Mouse (Mus musculus) left cerebral cortex, adult 18-20 months (tissue): Measurements from ENCODE around the gene Sowahc. TPM values are rescaled to one million over a fixed set of nuclear protein-coding genes. Genes with fewer than 3 reads are reported as not detected.

Experiments
- DNase-seq, 2 experiments: peaks; one replicate each; pipeline ENCODE4 v3.0.0; 2021 to 2022; ENCODE audit warnings: low spot score in 2 of 2, mixed read lengths in 1 of 2
- long read RNA-seq, 2 experiments: library from polyadenylated mRNA; stranded (forward); transcript quantifications; one replicate each; pipeline ENCODE4 v2.0.0; 2021
- total RNA-seq, 2 experiments: library from RNA; stranded (reverse); gene quantifications; 2 replicates each; pipeline ENCODE4 v1.2.3; 2021

Gene Sowahc
- total RNA-seq: 1 to 10 TPM; 6.9 to 7.8 TPM
- long read RNA-seq, experiment 1, full-length matches to known transcripts: 5 of 5 reads
- long read RNA-seq, experiment 1, partial matches to known transcripts: 0 of 5 reads
- long read RNA-seq, experiment 1, other reads (novel, unspliced or antisense): 0 of 5 reads
- long read RNA-seq, experiment 2, full-length matches to known transcripts: 2 of 2 reads
- long read RNA-seq, experiment 2, partial matches to known transcripts: 0 of 2 reads
- long read RNA-seq, experiment 2, other reads (novel, unspliced or antisense): 0 of 2 reads

DNA sequence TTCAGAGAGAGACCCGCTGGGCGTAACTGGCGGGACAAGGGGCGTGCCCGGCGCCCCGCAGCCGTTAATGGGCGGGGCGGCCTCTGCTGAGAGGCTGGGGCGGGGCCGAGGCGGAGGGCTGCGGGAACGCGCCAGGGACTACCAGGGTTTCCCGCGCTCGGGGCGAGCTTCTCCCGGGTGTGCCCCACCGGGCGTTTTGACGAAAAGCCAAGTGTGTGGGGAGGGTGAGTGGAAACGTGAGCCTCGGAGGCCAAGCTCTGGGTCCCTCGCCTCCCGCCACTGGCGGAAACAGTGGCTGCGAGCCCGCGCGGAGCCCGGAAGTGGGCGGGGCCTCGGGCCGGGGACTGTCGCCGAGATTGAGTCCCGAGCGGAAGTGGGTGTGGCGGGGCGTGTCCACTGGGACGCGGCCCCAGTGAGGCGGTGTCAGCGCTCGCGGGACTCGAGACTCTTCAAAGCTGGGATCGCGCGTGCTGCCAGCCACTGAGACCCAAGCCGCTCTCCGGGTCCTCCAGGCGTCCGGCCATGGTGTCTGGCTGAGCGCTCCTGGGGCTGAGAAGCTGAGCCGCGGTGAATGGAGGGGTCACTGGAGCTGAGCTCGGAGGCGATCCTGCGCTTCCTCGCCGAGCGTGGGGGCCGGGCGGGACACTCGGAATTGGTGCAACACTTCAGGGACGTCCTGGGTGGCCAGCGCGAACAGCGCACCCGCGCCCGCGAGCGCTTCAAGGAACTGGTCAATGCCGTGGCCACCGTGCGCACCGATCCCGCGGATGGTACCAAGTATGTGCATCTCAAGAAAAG is at the start of gene Sowahc, which contains the start of gene Sept10:
Sowahc (plus strand) TSS at position 481 of the 798 bp plus-strand sequence.
Sept10 (minus strand) TSS at position 375 of the 798 bp plus-strand sequence.
- peak; percentile 96 to 98 for DNase-seq

DNA sequence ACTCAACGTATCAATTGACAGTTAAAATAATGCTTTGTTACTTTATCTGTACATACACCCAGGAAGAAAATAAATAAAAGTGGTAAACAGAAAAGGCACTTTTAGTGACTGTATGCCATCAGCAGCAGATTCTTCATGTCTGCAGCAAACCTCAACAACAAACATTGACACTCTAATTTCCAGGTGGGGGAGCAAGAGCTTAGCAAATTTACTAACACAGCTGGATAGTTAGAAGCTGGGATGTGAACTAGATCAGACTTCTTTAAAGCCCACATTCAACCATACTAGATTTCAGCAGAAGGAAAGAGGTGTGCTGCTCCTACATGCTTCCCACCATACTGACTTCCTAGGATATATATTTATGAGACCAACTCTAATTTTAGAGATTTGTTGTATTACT is 49.2 kb upstream of the Sowahc start:
- no peak for DNase-seq

DNA sequence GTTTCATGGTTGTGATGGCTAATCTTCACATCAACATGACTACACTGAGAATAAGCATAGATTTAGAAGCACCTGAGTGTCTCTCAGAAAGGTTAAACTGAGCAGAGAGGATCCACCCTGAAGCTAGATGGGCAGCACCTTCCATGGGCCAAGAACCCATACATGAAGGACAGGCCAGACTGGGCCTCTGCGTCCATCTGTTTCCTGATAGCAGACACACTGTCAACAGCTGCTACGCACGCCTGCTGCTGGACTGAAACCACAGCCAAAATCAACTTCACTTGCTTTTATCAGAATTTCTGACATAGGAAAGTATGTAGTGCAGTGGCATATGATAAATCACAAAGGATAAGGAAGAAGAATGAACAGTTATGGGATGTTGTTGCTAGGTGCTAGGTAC is 42.1 kb upstream of the Sowahc start:
- no peak for DNase-seq

DNA sequence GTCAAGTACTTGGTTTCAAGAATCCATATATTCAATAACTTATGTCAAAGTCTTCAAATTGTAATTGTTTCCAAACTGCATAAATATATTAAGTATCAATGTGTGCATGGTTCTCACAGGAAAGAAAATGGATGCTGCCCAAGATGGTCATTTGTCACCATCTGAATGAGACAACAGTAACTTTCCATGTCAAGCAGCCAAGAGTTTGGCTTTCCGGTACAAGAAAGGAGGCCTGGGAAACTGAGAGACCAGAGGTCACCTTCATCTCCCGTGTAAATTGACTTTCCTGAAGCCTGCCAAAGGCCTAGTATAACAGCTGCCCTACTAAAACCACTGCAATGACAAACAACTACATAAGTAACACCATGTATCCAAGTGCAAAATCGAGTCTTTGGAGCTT is 39.4 kb upstream of the Sowahc start:
- DNase-seq: no peak

DNA sequence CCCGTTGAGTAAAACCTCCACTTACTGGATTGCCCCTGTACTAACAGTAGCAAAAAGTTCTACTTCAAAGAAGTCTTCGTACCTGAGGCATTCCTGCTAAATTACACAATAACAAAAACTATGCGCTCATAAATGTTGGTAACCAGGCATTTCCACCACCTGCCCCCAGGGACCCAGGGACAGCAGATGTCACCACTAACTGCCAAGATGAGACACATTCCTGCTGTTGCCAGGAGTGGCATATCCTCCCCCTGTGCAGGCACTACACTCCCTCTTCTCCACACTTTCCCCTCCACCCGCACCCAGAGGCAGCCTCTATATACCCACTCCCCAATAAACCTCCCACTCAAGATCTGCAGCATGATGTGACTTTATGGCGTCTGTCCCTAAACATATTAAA is 26.9 kb upstream of the Sowahc start:
- DNase-seq: no peak

DNA sequence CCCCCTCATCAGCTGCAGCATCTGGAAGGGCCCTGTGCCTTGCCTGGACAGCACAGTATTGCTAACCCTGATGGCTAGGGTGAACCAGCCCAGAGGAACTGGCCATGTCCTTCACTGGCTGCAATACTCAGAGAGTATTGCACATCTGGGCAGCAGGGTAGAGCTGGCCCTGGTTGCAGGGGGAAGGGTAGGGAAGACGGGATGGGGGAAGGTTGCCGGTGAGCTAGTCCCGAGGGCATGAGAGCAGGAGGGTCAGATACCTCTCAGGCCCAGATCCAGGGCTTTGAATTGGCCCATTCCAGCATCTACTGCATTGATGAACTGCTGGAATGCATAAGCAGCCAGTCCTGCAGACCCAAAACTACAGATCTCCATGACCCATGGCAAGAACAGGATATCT is 25.0 kb upstream of the Sowahc start:
- no peak for DNase-seq

DNA sequence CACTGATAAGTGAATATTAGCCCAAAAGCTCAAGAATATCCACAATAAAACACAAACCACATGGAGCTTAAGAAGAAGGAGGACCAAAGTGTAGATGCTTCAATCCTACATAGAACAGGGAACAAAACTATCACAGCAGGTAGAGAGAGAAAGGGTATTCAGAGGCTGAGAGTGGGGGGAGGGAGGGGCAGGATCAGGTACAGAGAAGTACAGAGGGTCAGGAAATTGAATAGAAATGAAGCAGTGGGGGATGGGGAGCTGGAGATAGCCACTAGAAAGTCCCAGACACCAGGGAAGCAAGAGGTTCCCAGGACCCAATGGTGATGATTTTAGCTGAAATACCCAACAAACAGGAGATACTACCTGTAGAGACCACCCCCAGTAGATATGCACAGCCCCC is 21.7 kb upstream of the Sowahc start:
- DNase-seq: no peak

DNA sequence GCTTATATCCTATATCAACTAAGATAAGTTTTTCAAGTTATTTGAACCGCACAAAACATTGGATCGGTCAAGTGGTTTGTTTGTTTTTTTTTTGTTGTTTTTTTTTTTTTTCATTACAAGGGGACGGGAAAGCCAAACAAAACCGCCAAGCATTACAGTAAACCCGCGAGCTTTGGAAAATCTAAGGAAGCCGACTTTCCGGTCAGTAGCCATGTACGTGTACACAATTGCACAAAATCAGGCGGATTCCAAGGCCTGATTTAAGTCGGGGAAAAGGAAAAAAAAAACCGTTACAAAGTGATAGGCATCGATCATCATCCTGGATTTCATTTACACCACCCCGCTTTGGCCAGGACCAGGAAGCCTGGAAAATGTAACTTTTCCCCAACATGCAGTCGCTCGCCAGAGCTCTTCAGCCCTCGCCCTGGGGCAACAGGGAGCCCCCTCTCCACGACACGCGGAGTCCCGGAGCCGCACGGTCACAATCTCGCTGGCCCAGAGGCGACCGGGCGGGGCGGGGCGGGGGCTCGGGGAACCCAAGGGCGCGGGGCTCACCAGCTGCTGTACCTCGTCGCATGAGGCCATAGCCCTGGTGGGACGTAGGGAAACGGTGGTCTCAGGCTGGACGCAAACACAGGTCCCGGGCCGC is 805 bp upstream of the Sowahc start:
- DNase-seq: no peak

DNA sequence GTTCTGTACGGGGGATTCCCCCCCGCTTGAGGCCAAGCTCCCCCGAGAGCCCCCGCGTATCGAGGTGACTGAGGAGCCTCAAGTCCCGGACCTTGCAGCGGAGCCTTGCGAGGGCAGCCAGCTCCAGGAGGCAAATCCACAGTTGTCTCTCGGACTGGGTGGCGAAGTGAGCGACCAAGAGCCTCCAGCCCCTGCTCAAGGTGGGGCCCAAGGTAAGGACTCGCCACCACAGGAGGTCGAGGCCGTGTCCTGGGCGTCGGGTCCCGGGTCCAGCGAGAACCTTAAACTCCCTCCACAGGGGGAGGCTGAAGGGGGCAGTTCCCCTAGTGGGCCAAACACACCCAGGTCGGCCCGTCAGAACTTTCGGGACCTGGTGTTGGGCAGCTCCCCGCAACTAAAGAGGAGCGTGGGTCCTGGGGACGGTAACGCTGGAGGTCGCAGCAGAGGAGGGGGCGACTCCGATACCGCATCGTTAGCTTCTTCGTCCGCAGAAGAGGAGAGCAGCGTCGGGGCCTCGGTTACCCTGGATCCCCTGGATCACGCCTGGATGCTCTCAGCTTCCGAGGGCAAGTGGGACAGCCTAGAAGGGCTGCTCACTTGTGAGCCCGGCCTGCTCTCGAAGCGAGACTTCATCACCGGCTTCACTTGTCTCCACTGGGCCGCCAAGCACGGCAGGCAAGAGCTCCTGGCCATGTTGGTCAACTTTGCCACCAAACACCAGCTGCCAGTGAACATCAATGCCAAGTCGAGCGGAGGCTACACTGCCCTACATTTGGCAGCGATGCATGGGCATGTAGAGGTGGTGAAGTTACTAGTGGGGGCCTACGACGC is 733 bp downstream of the Sowahc start:
- DNase-seq: peak; percentile 7 to 36

DNA sequence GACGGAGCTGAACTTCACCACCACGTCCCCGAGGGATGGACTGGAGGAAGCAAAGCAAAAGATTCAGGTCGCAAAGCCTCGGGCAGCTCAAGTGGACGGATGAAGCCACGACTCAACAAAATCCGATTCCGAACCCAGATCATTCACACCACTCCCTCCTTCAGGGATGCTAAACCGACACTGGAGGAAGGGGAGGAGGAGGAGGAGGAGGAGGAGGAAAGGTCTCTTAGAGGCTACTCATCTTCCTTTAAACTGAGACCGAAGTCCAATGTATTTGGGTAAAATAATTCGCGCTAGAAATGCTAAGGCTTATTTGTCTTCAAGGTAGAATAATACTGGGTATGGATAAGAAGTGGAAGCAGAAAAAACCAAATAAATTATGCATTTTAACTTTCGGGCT is 1.5 kb downstream of the Sowahc start:
- no peak for DNase-seq

DNA sequence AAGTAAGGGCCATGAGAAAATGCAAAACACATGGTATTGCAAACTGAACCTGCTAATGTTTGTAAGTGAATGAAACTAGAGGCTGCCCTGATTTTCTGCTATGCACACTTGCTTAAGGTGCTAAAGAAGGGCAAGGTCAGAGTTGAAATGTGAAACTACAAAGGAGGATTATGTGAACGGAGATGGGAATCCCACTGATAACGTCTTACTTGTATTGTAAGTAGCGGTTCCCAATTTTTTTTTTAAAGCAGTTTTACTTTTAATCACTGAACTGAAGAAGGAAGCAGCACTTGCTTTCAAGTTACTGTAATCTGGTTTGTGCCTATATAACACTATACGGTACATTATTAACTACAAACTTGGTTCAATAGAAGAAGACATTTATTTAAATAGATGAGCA is 2.1 kb downstream of the Sowahc start:
- no peak for DNase-seq

DNA sequence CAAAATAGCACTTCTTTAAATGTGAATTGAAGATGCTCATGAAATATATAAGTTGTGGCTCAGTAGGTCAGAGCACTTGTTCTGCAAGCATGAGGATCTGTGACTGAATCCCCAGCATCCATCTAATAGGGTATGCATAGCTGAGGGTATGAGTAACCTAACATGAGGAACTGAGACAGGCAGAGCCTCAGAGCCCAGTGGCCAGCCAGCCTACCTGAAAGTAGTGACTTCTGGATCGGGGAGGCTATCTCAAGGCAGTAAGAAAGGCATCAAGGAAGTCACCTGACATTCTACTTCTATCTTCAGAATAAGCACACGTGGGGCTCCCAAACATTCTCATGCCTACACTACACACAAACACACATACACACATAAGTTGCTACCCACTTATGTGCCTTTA is 3.4 kb downstream of the Sowahc start:
- DNase-seq: no peak

DNA sequence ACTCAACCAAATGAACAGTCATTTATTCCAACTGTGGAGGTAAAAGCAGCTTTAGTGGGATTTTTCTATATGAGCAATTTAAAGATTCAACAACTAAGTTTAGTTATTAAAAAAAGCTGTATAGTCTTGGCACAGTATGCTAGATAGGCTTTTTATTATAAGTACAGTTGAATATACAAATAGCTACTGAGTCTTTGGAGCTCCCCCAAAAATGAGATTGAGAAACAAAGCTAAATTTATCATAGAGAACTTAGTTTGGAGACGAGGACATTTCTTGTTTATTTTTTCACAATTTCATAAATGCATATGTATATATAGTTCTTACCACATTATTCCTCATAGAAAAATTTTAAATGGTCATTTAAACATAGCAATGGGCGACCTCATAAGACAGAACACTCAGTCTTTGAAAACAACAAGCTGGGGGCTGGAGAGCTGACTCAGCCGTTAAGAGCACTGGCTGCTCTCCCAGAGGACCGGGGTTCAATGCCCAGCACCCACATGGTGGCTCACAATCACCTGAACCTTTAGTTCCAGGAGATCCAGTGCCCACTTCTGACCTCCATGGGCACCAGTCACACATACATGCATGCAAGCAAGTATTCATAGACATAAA is 7.6 kb downstream of the Sowahc start:
- DNase-seq: no peak

DNA sequence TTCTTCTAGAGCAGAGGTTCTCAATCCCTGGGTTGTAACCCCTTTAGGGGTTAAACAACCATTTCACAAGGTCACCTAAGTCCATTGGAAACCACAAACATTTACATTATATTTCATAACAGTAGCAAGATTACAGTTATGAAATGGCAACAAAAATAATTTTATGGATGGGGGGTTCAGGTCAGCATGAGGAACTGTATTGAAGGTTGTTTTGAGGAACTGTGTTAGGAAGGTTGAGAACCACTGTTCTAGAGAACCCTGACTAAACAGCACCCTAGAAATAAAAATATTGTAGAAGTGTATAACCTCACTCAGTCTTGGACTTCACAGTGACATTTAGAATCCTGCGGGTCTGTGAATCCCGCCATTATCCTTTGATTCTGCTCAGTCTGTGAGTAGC is 13.5 kb downstream of the Sowahc start:
- DNase-seq: no peak

DNA sequence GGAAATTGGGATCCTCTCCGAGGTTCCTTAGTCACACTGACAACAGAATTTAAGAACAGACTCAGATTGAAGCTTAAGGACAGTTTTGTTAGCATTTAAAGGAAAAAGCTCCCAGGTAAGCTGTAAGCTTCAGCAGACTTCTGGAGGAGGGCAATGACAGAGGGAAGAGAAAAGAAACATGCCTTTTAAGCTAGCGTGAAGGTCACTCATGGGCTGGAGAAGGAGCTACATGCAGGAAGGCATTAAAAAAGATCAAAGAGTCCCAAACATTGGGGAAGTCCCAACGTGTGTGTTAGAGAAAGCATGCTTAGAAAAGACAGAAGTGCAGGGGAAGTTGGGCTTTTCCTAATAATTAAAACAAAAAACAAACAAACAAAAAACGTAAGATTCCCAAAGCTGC is 14.1 kb downstream of the Sowahc start:
- no peak for DNase-seq

DNA sequence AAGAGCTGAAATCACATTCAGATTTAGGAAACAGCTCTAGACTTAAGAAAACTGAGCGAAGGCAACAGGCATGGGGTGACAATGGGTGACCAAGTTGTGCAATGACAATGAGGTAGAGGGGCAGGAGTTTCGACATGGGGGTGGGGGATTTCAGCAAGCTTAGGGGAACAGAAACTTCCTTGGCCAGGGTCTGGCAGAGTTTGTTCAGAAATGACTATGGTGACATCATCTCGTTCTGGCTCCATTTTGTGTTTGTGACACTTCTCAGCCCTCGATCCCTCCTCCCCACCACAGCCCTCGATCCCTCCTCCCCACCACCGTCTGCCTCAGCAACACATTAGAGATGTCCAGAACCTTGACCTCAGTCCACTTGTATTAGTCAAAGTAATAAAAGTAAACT is 14.7 kb downstream of the Sowahc start:
- no peak for DNase-seq

DNA sequence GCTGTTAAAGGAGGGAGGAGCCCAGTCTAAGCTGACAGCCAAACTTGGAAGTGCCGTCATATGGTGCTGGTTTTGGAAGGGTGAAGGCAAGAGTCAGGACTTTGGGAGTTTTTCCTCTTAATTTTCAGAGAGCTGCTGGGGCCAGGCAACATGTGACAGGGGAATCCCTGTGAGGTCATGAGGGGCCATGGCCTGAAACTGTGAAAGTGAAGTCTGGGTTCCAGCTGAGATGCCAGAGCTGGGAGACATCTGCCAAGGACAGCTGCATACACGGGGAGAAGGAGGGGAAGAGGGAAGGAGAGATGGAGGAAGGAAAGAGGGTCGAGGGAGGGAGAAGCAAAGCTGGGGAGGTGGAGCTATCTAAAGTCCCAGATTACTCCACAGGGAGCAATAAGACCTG is 16.0 kb downstream of the Sowahc start:
- no peak for DNase-seq

DNA sequence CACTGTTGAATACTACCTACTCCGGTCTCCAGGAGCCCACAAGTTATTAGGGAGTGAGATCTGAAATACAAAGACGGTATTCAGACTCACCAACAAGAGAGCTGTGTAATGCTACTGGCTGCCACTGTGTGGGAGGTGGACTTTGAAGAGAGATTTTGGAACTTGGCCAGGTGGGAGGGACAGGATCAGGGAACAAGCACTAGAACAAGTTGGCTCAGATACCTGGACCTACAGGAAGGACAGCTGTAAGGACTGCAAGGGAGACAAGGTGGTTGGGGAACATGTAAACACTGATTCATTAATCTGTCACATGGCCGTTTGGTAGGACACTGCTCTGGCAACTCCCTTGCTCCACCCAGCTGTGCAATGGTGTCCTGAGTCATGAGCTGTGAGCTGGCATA is 19.4 kb downstream of the Sowahc start:
- DNase-seq: no peak

DNA sequence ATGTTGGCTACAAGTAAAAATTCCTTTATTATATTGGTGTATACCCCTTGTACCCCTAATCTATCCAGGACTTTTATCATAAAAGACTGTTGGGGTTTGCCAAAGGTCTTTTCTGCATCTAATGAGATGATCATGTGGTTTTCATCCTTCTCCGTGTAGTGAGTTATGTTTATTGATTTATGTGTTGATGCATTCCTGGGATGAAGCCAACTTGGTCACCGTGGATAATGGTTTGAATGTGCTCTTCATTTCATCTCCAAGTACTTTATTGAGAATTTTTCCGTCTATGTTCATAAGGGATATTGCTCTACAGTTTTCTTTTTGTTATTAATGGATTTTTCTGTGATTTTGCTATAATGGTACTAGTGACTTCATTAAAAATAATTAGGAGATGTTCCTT is 27.8 kb downstream of the Sowahc start:
- DNase-seq: no peak

DNA sequence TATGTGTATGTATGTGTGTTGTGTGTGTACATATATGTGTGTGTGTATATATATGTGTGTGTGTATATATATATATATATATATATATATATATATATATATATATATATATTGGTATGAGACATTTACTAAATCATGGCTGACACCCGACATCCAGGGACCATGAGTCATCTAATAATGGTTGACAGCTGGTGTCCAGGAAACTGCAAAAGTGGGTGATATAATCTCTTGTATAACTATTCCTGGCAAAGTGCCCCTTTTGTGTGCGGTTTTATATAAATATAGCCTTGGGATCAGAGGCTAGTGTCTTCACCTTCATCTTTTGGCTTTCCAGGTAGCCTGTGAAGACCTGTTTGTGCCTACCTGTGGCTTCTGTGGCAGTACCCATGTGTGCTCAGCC is 28.9 kb downstream of the Sowahc start:
- no peak for DNase-seq

DNA sequence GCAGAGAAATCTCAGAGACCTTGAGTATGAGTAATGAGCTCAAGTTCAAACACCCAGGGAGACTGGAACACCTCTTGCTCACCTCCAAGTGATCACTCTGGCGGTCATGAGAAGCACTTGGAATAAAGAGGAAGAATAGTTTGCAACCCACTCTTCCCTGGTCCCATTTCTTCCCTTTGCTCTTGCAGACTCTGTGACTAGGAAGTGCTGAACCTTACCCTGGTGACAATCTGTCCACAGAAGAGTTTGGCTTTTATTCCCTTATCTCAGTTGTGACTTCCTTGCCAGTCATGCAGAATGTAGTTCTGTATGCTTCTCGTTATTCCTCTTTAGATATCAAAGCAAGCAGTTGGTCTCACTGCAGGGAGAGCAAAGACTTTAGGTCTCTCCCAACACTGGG is 30.2 kb downstream of the Sowahc start:
- no peak for DNase-seq
